Mouse (Mus musculus) G1E-ER4 (cell line): ENCODE measurements at regions not wholly inside any gene's neighbourhood (a gene's known extent, or its start where the extent isn't known, plus 50 kb on each side); places are given as distances from the start of the nearest gene placed in this dataset.

Experiments used
- GATA1 ChIP-seq: IDR thresholded peaks from one replicate; pipeline ENCODE4 v1.8.0; 2012; ENCODE audit warnings: low read length, inconsistent platforms

DNA sequence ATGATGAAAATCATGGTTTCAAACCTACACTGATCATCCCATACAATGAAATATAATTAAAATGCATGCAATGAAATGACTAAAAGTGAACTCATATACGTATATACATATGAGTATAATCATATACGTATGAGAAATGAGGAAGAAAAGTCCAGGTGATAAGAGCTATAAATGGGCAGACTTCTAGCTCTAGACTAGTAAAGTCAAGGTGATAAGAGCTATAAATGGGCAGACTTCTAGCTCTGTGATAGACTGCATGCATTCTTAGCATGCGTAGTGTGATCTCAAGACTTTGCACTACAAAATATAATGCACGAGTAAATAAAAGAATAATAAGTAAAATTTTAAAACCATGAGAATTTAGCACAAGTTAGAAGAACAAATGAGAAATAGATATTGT, 606.2 kb upstream of the Gpc5 start:
- no peak for TF ChIP-seq GATA1

DNA sequence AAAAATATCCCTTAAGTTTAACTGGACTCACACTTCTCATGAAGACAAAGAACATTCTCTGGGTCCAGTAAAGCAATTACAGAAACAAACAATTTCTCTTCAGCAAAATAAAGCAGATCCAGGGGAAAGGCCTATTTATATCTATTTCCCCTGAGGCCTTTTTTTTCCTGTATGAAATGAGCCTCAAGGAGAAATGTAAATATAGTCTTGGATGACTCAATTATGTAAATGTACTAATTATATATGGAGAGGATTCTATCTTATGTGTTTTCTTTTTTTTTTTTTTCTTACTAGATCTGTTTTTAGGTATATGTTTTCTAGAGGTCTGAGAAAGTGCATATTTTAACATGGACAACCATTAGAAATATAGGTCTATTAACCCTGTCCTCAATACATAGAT, 587.0 kb upstream of the Gpc5 start:
- no peak for TF ChIP-seq GATA1

DNA sequence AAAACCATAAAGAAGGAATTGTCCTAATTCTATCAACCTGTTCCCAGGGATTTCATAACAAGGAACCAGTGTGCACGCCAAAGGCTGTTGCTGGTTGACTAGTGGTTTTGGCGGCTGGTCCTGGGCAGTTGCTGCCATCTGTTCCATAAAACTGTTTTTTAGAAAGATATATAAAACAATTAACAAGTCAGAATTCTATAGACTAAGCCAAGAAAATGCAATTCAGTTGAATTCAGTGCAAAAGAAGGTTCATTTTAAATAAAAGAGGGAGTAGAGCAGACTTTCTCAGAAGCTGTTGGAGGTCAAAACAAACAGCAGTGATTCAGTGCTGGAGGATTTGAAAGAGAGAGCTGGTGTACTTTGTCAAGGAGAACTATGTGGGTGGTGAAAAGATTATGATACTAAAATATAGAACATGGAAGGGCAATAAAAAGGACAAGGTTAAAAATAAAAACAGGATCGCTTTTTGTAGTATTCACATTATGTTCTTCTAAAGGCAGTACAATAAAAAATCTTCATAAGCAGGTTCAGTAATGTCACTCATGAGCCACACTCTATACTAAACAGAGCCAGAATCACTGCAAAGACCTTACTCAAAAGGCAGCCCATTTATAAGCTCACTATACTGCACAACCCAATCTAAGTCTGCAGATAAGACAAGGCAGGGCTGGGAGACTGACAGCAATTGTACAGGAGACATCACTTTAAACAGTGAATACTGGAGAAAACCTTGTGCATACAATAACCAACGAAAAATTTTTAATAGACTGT, 543.9 kb upstream of the Gpc5 start:
- TF ChIP-seq GATA1 = no peak

DNA sequence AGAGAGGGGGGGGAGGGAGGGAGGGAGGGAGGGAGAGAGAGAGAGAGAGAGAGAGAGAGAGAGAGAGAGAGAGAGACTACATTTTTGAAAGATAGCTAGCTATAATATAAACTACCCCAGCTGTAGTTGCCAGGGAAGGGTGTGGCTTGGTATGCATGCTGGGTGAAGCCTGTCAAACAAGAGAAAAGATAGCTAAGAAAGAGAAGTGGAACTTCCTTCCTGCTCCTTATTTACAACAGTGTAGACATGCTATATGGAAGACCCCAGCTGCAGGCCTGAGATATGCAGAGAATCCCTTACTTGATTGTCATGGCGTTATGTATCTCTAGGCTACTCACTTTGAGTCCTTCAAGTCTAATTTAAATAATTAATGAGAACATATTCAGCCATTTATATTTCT, 542.9 kb upstream of the Gpc5 start:
- no peak for TF ChIP-seq GATA1

DNA sequence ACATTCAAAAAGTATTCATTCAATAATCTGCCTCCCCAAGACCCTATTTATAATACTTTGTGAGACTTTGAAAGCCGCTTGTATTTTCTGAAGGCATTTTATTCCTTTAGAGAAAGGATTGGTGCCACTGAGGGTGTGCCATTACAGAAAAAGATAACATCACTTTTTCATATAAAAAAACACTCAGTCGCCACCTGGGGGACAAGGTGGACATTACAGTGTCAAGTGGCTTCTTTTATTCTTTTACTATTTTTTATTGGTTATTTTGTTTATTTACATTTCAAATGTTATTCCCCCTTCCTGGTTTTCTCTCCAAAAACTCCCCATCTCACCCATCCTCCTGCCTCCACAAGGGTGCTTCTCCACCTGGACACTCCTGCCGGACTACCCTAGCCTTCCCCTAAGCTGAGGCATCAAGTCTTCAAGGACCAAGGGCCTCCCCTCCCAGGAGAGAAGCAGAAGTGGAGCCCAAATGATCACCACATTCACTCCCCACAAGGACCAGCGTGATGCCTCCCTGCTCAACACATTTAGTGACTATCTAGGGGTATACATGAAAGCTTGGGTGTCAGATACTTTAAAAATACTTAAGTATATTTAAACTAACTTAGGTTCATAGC, 525.5 kb upstream of the Gpc5 start:
- no peak for TF ChIP-seq GATA1

DNA sequence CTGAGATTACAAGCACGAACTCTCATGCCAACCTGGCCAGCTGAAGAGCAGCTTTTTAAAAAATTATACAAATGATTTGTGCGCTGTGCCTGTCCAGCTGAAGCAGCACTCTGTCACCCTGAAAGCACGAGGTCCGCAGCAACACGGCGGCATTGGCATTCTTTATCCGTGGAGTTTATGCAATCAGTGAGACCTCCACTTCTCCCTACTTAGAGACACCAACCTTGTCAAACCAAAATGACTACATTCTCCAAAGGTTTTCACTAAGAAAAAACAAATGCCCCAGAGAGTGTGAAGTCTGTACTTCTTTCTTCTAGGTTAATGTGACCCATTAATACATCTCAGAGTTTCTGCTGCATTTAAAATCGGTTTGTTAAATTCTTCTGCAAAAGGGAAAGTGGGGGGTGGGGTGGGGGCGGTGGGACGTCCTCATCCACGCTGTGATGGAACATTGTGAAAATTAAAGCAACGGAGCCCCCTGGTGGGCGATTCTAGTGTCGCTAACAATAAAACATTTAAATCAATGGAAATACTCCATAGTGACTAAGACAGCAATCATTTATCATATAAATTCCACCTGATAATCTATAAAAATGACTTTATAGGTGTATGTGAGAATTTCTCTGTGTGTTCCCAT, 524.2 kb upstream of the Gpc5 start:
- TF ChIP-seq GATA1 = no peak

DNA sequence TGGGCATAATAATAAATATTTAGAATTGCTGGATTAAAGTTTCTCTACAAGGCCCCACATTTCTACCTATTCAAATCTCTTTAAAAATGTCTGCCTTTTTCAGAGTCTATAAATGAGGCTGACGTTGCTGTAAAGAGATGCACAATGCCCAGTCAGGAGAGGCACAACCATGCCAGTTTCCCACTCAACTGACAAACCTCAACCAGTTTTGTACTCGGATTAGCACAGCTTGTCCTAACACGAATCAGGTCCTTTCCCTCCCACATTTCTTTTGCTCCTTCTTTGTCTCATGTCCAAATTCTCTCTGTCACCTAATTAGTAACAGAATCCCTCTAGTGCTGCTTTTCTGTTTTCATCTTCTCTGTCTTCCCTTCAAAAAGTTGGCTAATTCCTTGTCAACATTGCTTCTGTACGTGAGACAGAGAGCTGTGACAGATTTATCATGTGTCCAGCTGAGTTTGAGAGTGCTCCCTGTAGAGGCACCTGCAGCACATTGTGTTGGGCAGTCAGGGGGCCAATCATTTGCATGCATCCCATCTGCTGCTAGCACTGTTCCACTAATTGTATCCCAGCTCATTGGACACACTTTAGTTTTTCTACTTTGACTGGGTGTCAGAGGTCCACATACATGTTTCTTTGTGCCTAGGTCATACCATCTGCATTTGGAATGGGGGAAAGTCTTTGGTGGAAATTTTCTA, 504.5 kb upstream of the Gpc5 start:
- no peak for TF ChIP-seq GATA1

DNA sequence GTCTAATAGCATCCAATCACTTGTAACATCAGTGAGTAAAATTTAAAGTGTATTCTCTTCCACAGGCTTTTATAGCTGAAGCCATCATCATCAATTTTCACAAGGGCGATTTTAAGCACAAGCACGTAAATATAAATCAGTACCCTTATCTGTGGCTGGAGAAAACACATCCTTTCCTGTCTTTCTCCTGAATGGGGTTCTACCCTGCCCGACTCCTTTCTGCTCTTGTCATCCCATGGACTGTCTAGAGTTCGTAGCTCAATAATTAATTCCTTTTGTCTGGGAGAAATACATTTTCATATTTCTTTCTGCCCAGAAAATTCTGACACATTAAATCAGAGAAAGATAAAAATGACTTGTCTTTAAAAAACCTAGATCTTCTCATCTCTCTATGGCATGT, 482.7 kb upstream of the Gpc5 start:
- TF ChIP-seq GATA1 = no peak

DNA sequence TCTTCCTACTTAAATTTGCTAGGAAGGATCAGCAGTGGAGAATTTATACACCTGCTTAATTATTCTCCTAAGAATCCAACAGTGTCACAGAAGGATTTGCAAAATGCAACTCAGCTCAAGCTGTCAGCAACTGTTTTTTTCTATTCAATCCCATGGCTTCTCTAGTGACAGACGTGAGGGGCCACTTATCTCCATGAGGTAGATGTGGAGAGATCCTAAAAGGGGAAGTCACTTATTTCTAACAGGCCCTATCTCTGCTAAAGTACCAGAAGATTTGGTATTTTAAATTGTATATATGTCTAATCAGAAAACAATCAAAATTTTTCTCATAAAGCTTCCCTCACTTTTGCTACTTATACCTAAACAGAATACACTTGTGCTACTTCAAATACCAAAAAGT, 479.6 kb upstream of the Gpc5 start:
- no peak for TF ChIP-seq GATA1

DNA sequence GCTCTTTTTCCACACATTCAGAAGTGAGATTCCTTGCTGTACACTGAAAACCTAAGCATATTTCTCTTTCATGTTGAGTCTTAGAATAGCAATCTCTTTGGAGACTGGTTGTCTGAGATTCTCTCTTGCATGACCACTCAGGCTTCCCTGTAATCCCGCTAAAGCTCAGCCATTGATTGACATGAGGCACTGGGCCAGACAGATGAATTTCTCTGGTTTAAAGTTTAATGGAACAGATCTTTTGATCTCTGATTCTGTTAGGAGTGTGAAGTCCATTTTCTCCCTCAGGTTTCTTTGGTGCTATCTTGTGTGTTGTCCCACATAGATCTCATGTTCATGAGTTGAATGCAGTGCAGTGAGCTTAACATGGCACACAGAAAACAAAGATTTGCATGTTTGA, 435.4 kb upstream of the Gpc5 start:
- no peak for TF ChIP-seq GATA1

DNA sequence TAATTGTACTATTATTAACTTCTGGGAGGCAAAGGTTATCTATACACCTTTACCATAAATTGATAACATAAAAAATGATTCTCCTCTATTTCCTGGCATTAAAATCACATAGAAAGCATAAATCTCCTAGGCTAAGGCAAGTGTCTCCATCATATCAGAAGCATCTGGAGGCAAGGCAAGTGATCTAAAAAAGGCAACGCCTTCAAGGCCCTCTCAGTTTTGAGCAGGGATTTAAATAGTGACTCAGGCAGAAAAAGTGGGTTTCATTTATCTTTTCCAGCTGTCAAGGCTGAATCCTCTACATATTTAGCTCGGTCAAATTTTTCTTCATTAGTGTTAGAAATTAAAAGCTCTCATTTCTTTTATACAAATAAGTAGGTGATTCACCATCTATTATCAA, 430.0 kb upstream of the Gpc5 start:
- no peak for TF ChIP-seq GATA1

DNA sequence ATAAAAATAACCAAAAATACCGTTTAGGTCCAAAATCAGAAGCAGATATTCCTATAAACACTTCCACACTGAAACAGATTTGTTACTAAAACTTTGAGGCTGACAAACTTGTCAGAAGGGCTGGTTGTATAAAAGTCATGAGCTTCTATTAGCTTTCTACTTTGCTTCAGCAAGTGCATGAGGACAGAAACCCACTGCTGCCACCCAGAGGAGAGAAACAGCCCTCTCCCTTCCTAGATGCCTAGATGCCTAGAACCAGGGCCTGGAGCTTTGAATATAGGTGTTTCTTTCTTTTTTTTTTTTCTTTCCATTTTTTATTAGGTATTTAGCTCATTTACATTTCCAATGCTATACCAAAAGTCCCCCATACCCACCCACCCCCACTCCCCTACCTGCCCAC, 406.9 kb upstream of the Gpc5 start:
- TF ChIP-seq GATA1 = no peak

DNA sequence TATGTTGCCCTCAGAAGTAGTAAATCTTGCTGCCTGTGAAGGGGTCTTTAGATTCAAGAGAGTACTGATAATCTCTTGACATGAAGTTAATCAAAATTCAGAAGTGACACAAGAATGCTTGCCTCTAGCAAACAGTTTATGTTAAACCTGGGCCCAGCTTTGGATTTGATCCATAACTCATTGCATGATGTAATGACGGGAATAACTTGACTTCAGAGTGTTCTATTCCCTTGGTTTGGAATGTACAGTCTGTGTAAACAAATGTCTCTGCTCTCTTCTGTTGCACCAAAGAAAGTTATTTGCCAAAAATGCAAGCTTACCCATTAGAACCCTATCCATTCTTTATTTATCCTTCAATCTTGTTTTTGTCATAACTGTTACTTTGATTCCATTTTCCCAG, 397.1 kb upstream of the Gpc5 start:
- no peak for TF ChIP-seq GATA1

DNA sequence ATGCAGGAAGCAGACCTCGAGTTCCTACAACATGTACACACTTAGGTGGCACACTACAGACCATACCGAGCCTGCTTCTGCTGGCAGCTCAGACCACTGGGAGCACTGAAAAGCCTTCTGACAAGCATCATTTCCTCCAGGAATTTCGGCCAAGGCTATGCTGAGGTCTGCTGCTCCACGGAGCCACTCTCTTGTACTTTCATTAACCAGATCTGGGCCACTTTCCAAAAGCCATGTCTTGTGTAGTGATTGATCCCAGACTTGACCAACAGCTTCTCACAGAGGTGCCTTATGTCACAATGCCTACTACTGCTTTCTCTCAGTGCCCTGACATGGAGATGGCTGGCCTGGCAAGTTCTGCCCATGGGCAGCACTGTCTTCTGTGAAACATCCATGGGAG, 394.5 kb upstream of the Gpc5 start:
- no peak for TF ChIP-seq GATA1

DNA sequence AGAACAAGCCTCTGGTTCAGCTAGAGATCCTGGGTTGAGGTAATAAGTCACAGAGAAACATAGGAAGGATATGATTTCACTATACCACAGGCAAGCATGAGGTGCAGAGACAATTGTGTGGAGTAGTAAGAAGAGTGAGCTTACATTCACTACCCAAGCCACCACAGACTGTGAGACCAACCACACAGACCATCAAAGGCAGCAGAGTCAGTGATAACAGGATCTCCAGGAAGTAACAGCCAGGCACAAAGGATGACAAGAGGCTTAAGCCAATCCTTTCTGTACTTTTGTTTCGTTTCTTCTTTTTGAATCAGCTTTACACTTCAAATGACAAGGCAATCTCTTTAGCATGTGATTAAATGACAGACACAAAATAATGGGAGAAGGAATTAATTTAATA, 368.9 kb upstream of the Gpc5 start:
- no peak for TF ChIP-seq GATA1

DNA sequence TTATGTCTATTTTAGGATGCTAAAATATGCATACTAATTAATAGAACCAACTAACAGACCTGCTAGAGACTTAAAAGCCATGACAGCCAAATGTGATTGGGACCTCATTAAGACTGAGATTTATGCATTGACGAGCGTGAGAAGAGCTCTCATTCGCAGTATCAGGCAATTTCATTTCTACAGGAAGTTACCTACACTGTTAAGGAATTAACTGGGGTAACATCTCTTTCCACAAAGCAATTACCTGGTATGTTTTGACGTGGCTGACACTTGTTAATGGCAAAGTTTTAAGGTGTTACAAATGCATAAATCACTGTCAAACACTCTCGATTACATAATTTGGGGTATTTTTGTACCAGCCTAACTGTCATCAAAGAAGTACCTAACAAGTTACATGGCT, 324.7 kb upstream of the Gpc5 start:
- no peak for TF ChIP-seq GATA1

DNA sequence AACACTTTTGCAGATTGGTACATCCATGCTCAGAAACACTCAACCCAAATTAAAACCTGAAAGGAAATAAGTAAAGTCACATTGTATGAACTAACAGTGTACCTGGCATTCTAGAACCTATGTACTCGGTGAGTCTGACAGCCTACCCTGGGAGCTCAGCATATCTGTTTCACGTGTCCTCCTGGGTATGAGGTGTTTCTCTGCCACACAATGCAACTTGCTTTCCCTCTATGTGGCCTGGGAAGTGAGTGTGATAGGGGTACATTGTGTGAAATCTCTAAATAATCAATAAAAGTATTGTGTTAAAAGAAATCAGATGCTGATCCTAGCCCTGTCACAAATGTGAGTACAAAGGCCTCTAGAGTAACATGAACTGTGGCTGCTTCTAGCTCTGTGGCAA, 315.3 kb upstream of the Gpc5 start:
- no peak for TF ChIP-seq GATA1

DNA sequence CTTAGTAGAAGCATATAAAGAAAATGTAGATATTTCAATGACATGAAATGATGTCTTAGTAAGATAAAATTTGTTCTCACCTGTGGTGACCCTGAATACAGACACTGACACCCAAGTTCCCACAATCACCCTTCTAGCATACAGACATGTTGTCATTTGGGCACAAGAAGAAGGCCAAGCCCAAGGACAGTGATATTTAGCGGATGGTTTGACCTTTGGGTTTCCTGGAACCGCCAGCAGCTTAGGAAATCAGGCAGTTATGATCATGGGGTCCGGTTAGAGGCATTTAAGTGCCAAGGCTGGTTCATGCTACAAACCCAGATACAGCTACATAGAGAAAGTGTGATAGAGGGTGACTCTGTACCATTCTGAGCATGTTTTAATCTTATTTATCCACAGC, 310.2 kb upstream of the Gpc5 start:
- no peak for TF ChIP-seq GATA1
